Mouse (Mus musculus) kidney, embryonic 16.5 days (tissue): ENCODE data around the gene Galk2. TPM values are rescaled to one million over a fixed set of nuclear protein-coding genes. Genes with fewer than 3 reads are reported as not detected.

Experiments used
- ATAC-seq: fragments of 200-750 bp; cut with Nextera tagmentation; 2 replicates; pipeline ENCODE4 v1.8.0; 2017; ENCODE audit warnings: moderate TSS enrichment; ENCODE audit not compliant: low FRiP score, low TSS enrichment
- H3K27ac ChIP-seq: fragments of 300-500 bp; sonication (generic); 2 replicates; pipeline ENCODE4 v1.5.1; 2014; ENCODE audit warnings: low read length
- H3K27me3 ChIP-seq: fragments of 300-500 bp; sonication (generic); 2 replicates; pipeline ENCODE4 v1.6.1; 2014; ENCODE audit warnings: low read length, control low read depth, mixed read lengths; ENCODE audit not compliant: insufficient read depth
- H3K36me3 ChIP-seq: fragments of 300-500 bp; sonication (generic); 2 replicates; pipeline ENCODE4 v1.6.1; 2014; ENCODE audit warnings: low read length, control low read depth, mixed read lengths; ENCODE audit not compliant: insufficient read depth
- H3K4me1 ChIP-seq: fragments of 300-500 bp; sonication (generic); 2 replicates; pipeline ENCODE4 v1.6.1; 2014; ENCODE audit warnings: low read length, control low read depth, mixed read lengths; ENCODE audit not compliant: insufficient read depth
- H3K4me2 ChIP-seq: fragments of 300-500 bp; sonication (generic); replicated peaks from 2 replicates; pipeline ENCODE4 v1.6.1; 2014; ENCODE audit warnings: low read depth, low read length
- H3K4me3 ChIP-seq: fragments of 300-500 bp; sonication (generic); 2 replicates; pipeline ENCODE4 v1.5.1; 2014; ENCODE audit warnings: mild to moderate bottlenecking, low read length
- H3K9ac ChIP-seq: fragments of 300-500 bp; sonication (generic); replicated peaks from 2 replicates; pipeline ENCODE4 v1.6.1; 2014; ENCODE audit warnings: low read length
- H3K9me3 ChIP-seq: fragments of 300-500 bp; sonication (generic); 2 replicates; pipeline ENCODE4 v1.6.1; 2016; ENCODE audit warnings: low read length, control low read depth
- WGBS: fragments of 180-500 bp; shearing (Covaris S2); extraction: QIAGEN DNeasy Blood & Tissue Kit; methylation state at CpG from one replicate; pipeline ENCODE4 v1.1.7; 2014; 5-methylcytosine and 5-hydroxymethylcytosine counted together
- polyA plus RNA-seq: library from polyadenylated mRNA; unstranded; fragments of >200 nt; fragmentation: Nextera tagmentation; extraction: Ambion mirVana; gene quantifications from 2 replicates; pipeline ENCODE4 v1.2.1, GENCODE M21; 2015

Galk2 gene
- polyA plus RNA-seq, 1 experiment from 2014 or later, result 64.6 TPM

- Histone ChIP-seq H3K9me3 (no peaks in the 10 kb centered on the region), H3K4me2 (no peak overlapping the region), H3K27me3 (no peaks in the 10 kb centered on the region), H3K36me3 (peaks cover 6% of the 10 kb centered on the region; the same call in 1 of the 2 replicates), H3K27ac (no peak overlapping the region), H3K4me3 (no peak overlapping the region), H3K9ac (no peak overlapping the region), H3K4me1 (no peaks in the 10 kb centered on the region)
- 72% methylated on average over 3 of the region's 3 CpGs for WGBS
- ATAC-seq, result no peak
These were observed 58.4 kb downstream of the Galk2 start for GRCm38 (mm10) chr2:125917297-125917679.

GRCm38 (mm10) chr2:125921273-125921672, 62.4 kb downstream of the Galk2 start:
- no peak overlapping the region for H3K4me3 ChIP-seq
- H3K4me1 ChIP-seq, result no peaks in the 10 kb centered on the region
- no peak for ATAC-seq
- H3K36me3 ChIP-seq, result peaks cover 6% of the 10 kb centered on the region; the same call in 1 of the 2 replicates
- 76% methylated on average over 5 of the region's 5 CpGs for WGBS
- no peak overlapping the region for H3K4me2 ChIP-seq
- no peak overlapping the region for H3K9ac ChIP-seq
- no peaks in the 10 kb centered on the region for H3K27me3 ChIP-seq
- no peak overlapping the region for H3K27ac ChIP-seq
- H3K9me3 ChIP-seq, result no peaks in the 10 kb centered on the region

GRCm38 (mm10) chr2:125922149-125922548, 63.2 kb downstream of the Galk2 start:
- no peak for ATAC-seq
- Histone ChIP-seq H3K4me3 (no peak overlapping the region), H3K9me3 (no peaks in the 10 kb centered on the region), H3K27me3 (no peaks in the 10 kb centered on the region), H3K9ac (no peak overlapping the region), H3K27ac (no peak overlapping the region), H3K4me1 (no peaks in the 10 kb centered on the region), H3K4me2 (no peak overlapping the region), H3K36me3 (peaks cover 6% of the 10 kb centered on the region; the same call in 1 of the 2 replicates)
- WGBS, result 91% methylated on average over 5 of the region's 5 CpGs

GRCm38 (mm10) chr2:125922877-125923276, 64.0 kb downstream of the Galk2 start:
- H3K4me2 ChIP-seq, result no peak overlapping the region
- H3K9me3 ChIP-seq, result no peaks in the 10 kb centered on the region
- no peaks in the 10 kb centered on the region for H3K27me3 ChIP-seq
- H3K27ac ChIP-seq, result no peak overlapping the region
- no peak overlapping the region for H3K4me3 ChIP-seq
- no peaks in the 10 kb centered on the region for H3K4me1 ChIP-seq
- peaks cover 6% of the 10 kb centered on the region; the same call in 1 of the 2 replicates for H3K36me3 ChIP-seq
- no peak overlapping the region for H3K9ac ChIP-seq
- ATAC-seq, result no peak
- 79% methylated on average over 4 of the region's 4 CpGs for WGBS

- Histone ChIP-seq H3K4me2 (no peak overlapping the region), H3K27me3 (no peaks in the 10 kb centered on the region), H3K36me3 (peaks cover 6% of the 10 kb centered on the region; the same call in 1 of the 2 replicates), H3K9ac (no peak overlapping the region), H3K4me1 (no peaks in the 10 kb centered on the region), H3K27ac (no peak overlapping the region), H3K4me3 (no peak overlapping the region), H3K9me3 (no peaks in the 10 kb centered on the region)
- WGBS, result 93% methylated on average over 5 of the region's 5 CpGs
- ATAC-seq, result no peak
These were observed 64.4 kb downstream of the Galk2 start for GRCm38 (mm10) chr2:125923346-125923745.

GRCm38 (mm10) chr2:125924554-125924953, 65.6 kb downstream of the Galk2 start:
- Histone ChIP-seq H3K27ac (no peak overlapping the region), H3K4me3 (no peak overlapping the region), H3K27me3 (no peaks in the 10 kb centered on the region), H3K36me3 (peaks cover 10% of the 10 kb centered on the region; the same call in 1 of the 2 replicates), H3K9ac (no peak overlapping the region), H3K4me2 (no peak overlapping the region), H3K4me1 (no peaks in the 10 kb centered on the region), H3K9me3 (no peaks in the 10 kb centered on the region)
- ATAC-seq, result no peak
- 76% methylated on average over 1 of the region's 1 CpGs for WGBS

- Histone ChIP-seq H3K27ac (no peak overlapping the region), H3K27me3 (no peaks in the 10 kb centered on the region), H3K4me3 (no peak overlapping the region), H3K9ac (no peak overlapping the region), H3K9me3 (no peaks in the 10 kb centered on the region), H3K4me2 (no peak overlapping the region), H3K36me3 (peaks cover 10% of the 10 kb centered on the region; the same call in 1 of the 2 replicates), H3K4me1 (no peaks in the 10 kb centered on the region)
- ATAC-seq, result no peak
- 68% methylated on average over 3 of the region's 3 CpGs for WGBS
These were observed 66.2 kb downstream of the Galk2 start for GRCm38 (mm10) chr2:125925081-125925480.

- H3K4me1 ChIP-seq, result 0 out of 2 replicates have a peak, but pooled peaks cover 3% of the 10 kb centered on the region
- H3K27ac ChIP-seq, result no peak overlapping the region
- WGBS, result 96% methylated on average over 3 of the region's 3 CpGs
- 0 out of 2 replicates have a peak, but pooled peaks cover 6% of the 10 kb centered on the region for H3K36me3 ChIP-seq
- H3K4me2 ChIP-seq, result no peak overlapping the region
- no peak overlapping the region for H3K9ac ChIP-seq
- H3K27me3 ChIP-seq, result no peaks in the 10 kb centered on the region
- no peaks in the 10 kb centered on the region for H3K9me3 ChIP-seq
- no peak for ATAC-seq
- H3K4me3 ChIP-seq, result no peak overlapping the region
These were observed 70.5 kb downstream of the Galk2 start for GRCm38 (mm10) chr2:125929396-125929795.

GRCm38 (mm10) chr2:125929872-125930271, 71.0 kb downstream of the Galk2 start:
- WGBS, result 42% methylated on average over 2 of the region's 2 CpGs

GRCm38 (mm10) chr2:125931193-125931592, 72.3 kb downstream of the Galk2 start:
- WGBS, result 89% methylated on average over 5 of the region's 5 CpGs
- 0 out of 2 replicates have a peak, but pooled peaks cover 3% of the 10 kb centered on the region for H3K4me1 ChIP-seq
- 0 out of 2 replicates have a peak, but pooled peaks cover 6% of the 10 kb centered on the region for H3K36me3 ChIP-seq
- no peak for ATAC-seq
- H3K4me2 ChIP-seq, result no peak overlapping the region
- no peak overlapping the region for H3K9ac ChIP-seq
- no peak overlapping the region for H3K4me3 ChIP-seq
- no peaks in the 10 kb centered on the region for H3K9me3 ChIP-seq
- no peak overlapping the region for H3K27ac ChIP-seq
- no peaks in the 10 kb centered on the region for H3K27me3 ChIP-seq

More at GRCm38 (mm10) chr2:125929872-125930271, 71.0 kb downstream of the Galk2 start:
- Histone ChIP-seq H3K9ac (no peak overlapping the region), H3K4me2 (no peak overlapping the region), H3K4me1 (0 out of 2 replicates have a peak, but pooled peaks cover 3% of the 10 kb centered on the region), H3K4me3 (no peak overlapping the region), H3K27me3 (no peaks in the 10 kb centered on the region), H3K9me3 (no peaks in the 10 kb centered on the region), H3K36me3 (0 out of 2 replicates have a peak, but pooled peaks cover 6% of the 10 kb centered on the region), H3K27ac (no peak overlapping the region)
- no peak for ATAC-seq
